Mouse (Mus musculus) fat pad, adult 2 months (tissue): Measurements from ENCODE around the gene Boc.

Source experiments
- DNase-seq: peaks from one replicate; pipeline ENCODE4 v3.0.0-alpha.2; 2011; ENCODE audit warnings: low read depth, low spot score; ENCODE audit errors: extremely low read depth

The Boc gene

GRCm38 (mm10) chr16:44558471-44559329, at the start of gene Boc:
TSS of gene Boc (minus strand) at chr16:44558897.
- DNase-seq: no peak

- no peak for DNase-seq
These were observed 47.9 kb upstream of the Boc start for GRCm38 (mm10) chr16:44606643-44607042.

- DNase-seq: no peak
These were observed 45.4 kb upstream of the Boc start for GRCm38 (mm10) chr16:44604021-44604616.

- DNase-seq: no peak
These were observed 43.5 kb upstream of the Boc start for GRCm38 (mm10) chr16:44601999-44602794.

GRCm38 (mm10) chr16:44601182-44601581, 42.5 kb upstream of the Boc start:
- no peak for DNase-seq

- no peak for DNase-seq
These were observed 38.6 kb upstream of the Boc start for GRCm38 (mm10) chr16:44597106-44597806.

GRCm38 (mm10) chr16:44589506-44589905, 30.8 kb upstream of the Boc start:
- DNase-seq: no peak

GRCm38 (mm10) chr16:44579421-44580024, 20.8 kb upstream of the Boc start:
- no peak for DNase-seq

GRCm38 (mm10) chr16:44578551-44578950, 19.9 kb upstream of the Boc start:
- DNase-seq: no peak

GRCm38 (mm10) chr16:44568056-44568455, 9.4 kb upstream of the Boc start:
- no peak for DNase-seq

GRCm38 (mm10) chr16:44565328-44566210, 6.9 kb upstream of the Boc start:
- no peak for DNase-seq

GRCm38 (mm10) chr16:44564359-44564758, 5.7 kb upstream of the Boc start:
- no peak for DNase-seq

- DNase-seq: no peak
These were observed 3.4 kb upstream of the Boc start for GRCm38 (mm10) chr16:44562061-44562460.

- DNase-seq: no peak
These were observed 1.5 kb upstream of the Boc start for GRCm38 (mm10) chr16:44560214-44560613.

GRCm38 (mm10) chr16:44559330-44559695, 616 bp upstream of the Boc start:
- no peak for DNase-seq

- no peak for DNase-seq
These were observed 831 bp downstream of the Boc start for GRCm38 (mm10) chr16:44557661-44558470.

GRCm38 (mm10) chr16:44557084-44557483, 1.6 kb downstream of the Boc start:
- DNase-seq: no peak

GRCm38 (mm10) chr16:44555791-44556709, 2.6 kb downstream of the Boc start:
- DNase-seq: no peak
